Mouse (Mus musculus): ENCODE measurements around the gene Anks6.
"Not testable (repeated sequence)": the region's sequence is repeated elsewhere in the genome, so short reads cannot be mapped to it uniquely, and the experiment has no call there.

Gene Anks6

GRCm38 (mm10) chr4:47056791-47057509, at the start of gene Anks6:
Gene Anks6, minus strand, starts transcription at chr4:47057427.
- in situ Hi-C loops (cut with MseI, MboI): no loop called here

GRCm38 (mm10) chr4:47103561-47103960, 46.3 kb upstream of the Anks6 start:
- in situ Hi-C loops (cut with MseI, MboI): no loop called here

GRCm38 (mm10) chr4:47093647-47094046, 36.4 kb upstream of the Anks6 start:
- in situ Hi-C loops (cut with MseI, MboI): no loop called here

DNA sequence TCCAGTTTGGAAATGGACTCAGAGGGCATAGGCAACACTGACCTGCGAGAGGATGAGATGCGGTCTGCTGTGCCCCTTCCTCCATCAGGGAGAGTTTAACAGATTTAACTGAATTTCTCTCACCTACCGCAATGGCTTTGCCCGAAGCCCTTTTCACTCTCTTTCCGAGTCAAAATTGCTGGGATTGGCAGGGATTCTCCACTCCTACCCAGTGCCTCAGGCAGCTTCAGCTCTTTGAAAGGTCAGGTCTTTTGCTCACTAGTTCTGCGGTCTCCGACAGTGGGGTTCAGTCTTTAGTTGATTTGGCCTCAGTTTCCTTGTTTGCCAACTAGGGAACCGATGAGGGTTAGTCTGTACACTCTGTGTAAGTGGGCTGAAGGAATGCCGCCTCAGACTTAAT, 35.9 kb upstream of the Anks6 start:
- in situ Hi-C loops (cut with MseI, MboI): no loop called here

DNA sequence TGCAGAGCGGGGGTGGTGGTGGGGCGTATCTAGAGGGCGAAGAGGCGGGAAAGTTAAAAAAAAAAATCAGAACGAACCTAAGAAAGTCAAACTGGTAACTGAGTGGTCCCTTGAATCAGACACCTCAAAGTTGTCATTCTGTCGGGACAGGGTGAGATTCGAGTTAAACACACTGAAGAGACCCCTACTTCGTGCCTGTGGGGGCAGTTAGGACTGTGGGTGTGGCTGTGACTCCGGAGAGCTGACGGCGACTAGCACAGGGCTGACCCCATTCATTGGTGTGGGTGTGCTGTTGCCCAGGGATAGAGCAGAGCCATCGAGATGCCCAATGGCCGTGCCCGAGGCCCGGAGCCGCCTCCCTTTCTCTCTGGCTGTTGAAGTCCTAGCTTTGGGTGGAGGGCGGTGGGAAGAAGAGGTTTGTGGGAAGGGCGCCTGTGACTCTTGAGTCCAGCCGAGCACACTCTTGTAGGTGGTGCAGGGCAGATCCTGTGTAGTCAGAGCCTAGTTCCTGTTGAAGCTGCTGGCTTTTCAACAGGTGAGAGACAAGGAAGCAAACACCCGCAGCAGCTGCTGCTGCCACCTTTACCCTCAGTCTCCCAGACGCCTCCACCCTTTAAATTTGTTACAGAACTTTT, 35.3 kb upstream of the Anks6 start:
- in situ Hi-C loops (cut with MseI, MboI): no loop called here

- in situ Hi-C loops (cut with MseI, MboI): no loop called here
Measured at GRCm38 (mm10) chr4:47091493-47092386, 34.5 kb upstream of the Anks6 start, which contains the start of gene Galnt12. Gene Galnt12, plus strand, starts transcription at chr4:47091909.

DNA sequence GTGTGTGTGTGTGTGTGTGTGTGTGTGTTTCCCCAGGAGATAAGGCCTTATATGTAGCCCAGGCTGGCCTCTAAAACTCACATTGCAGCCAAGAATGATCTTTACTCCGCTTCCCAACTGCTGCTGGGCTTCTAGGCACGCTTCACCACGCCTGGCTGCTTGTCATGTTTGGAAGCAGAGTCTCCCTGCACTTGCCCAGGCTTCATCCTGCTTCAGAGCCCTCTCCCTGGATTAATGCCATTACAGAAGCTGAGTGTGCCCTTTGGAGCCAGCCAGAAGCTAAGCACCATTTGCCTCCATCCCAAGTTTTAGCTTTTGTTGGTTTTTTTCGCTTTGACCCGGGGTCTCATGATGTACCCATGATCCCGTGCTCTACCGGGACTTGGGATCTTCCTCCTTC, 31.4 kb upstream of the Anks6 start:
- in situ Hi-C loops (cut with MseI, MboI): no loop called here

GRCm38 (mm10) chr4:47083824-47084223, 26.6 kb upstream of the Anks6 start:
- in situ Hi-C loops (cut with MseI, MboI): no loop called here

DNA sequence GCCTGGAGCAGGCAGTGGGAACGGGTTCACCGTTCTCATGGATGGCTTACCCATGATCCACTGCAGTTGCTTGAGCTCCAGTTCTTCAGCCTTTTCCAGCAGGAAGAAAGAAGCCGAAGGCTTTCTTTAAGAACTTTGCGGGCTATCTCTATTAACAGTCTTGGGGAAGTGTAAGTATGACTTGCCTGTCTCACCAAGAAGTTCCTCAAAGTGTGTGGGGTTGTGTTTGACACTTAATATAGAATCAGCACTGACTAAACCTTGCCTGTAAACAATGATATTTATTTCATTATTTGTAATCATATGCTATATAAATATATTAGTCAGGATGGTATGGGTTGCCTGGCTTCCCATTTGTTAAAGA, 23.4 kb upstream of the Anks6 start:
- in situ Hi-C loops (cut with MseI, MboI): no loop called here

GRCm38 (mm10) chr4:47079997-47080646, 22.9 kb upstream of the Anks6 start:
- in situ Hi-C loops (cut with MseI, MboI): no loop called here

- in situ Hi-C loops (cut with MseI, MboI): no loop called here
Measured at GRCm38 (mm10) chr4:47075054-47075453, 17.8 kb upstream of the Anks6 start.

GRCm38 (mm10) chr4:47060900-47061299, 3.7 kb upstream of the Anks6 start:
- in situ Hi-C loops (cut with MseI, MboI): no loop called here

DNA sequence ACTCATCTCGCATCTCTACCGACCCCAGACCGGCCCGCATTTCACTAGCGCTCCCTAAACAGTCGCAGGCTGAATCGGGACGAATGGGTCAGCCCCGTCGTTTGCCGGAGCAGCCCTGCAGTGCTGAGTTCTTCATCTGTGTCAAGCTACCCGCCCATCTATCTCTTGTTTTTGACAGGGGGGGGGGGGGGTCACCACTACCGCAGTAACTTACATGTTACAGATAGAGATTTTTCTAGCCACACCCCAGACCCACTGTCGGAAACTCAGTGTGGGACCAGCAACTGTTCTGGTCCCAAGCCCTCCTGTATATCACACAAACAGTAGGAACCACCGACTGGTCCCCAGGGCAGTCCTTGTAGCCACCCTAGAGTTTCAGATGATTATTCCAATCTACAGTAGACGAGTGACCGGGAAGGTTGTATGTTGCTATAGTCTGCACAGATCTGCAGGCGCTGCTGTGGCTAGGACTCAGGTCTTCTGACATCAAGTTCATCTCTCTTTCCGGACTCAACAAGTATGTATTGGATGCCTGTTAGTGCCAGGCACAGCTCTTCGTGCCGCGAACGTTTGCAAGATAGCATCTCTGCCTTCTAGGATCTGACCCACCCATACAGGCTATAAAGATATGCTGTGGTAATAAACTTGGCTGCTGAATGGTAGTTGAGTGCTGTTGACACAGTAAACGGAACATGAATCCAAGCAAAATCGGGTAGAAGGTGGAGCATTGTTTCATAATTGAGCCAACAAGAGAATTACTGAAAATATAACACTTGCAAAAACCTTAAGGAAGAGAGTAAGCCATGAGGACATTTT, 491 bp upstream of the Anks6 start:
- in situ Hi-C loops (cut with MseI, MboI): no loop called here

GRCm38 (mm10) chr4:47055570-47056080, 1.6 kb downstream of the Anks6 start:
- in situ Hi-C loops (cut with MseI, MboI): no loop called here

GRCm38 (mm10) chr4:47055170-47055569, 2.1 kb downstream of the Anks6 start:
- in situ Hi-C loops (cut with MseI, MboI): not testable (repeated sequence)

DNA sequence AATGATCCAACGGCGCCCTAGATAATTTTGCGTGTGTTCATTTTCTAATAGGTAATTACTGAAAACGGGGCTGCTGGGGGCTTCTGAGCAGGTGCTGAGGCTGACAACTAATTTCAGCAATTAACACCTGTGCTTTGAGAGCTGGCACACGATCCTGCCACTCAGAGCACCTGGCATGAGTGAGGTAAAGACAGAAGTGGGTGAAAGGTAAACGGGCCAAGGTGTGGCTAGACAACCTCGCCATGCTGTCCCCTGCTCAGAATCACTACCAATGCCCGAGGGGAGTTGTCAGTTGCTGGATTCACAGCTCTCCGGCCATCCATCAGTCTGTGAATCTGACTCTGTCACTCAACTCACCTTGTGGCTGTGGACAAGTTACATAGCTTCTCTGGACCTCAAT, 5.3 kb downstream of the Anks6 start:
- in situ Hi-C loops (cut with MseI, MboI): no loop called here

GRCm38 (mm10) chr4:47050642-47051381, 6.4 kb downstream of the Anks6 start:
- in situ Hi-C loops (cut with MseI, MboI): no loop called here

- in situ Hi-C loops (cut with MseI, MboI): no loop called here
Measured at GRCm38 (mm10) chr4:47050167-47050566, 7.1 kb downstream of the Anks6 start.

GRCm38 (mm10) chr4:47049216-47049615, 8.0 kb downstream of the Anks6 start:
- in situ Hi-C loops (cut with MseI, MboI): no loop called here

DNA sequence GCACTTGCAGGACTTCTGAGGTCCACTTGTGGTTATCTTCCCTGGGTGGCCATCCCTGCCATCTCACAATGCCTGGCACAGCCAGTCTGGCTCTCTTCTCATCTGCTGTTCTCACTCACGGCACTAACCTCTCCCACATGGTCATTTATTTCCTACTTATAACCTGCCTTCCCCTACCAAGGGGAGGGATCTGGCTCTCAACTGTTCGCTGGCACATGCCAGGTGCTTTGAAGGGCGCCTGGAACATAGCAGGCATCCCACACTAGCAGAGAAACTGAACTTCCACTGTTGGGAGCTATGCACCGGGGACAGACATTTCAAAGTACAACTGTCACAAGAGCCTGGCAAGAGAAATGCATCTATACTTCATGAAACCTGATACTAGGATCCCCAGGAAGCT, 9.5 kb downstream of the Anks6 start:
- in situ Hi-C loops (cut with MseI, MboI): no loop called here

All from mouse trophoblast stem cell (cell line).